Mouse (Mus musculus) midbrain, embryonic 13.5 days (tissue): Measurements from ENCODE around the gene Stam. TPM values are rescaled to one million over a fixed set of nuclear protein-coding genes. Genes with fewer than 3 reads are reported as not detected.
A peak's percentile ranks its signal among the peaks of the same experiment; 100 is the strongest.
"Not testable (repeated sequence)": the region's sequence is repeated elsewhere in the genome, so short reads cannot be mapped to it uniquely, and the experiment has no call there.

ENCODE experiments used
- ATAC-seq: fragments of 200-750 bp; cut with Nextera tagmentation; 2 replicates; pipeline ENCODE4 v1.8.0; 2017; ENCODE audit warnings: mild to moderate bottlenecking, moderate TSS enrichment, moderate library complexity
- H3K27ac ChIP-seq: fragments of 300-500 bp; sonication (generic); 2 replicates; pipeline ENCODE4 v1.5.1; 2015; ENCODE audit warnings: inconsistent platforms, mild to moderate bottlenecking, moderate library complexity
- H3K27me3 ChIP-seq: fragments of 300-500 bp; sonication (generic); 2 replicates; pipeline ENCODE4 v1.6.1; 2015; ENCODE audit warnings: mild to moderate bottlenecking, inconsistent platforms
- H3K36me3 ChIP-seq: fragments of 300-500 bp; sonication (generic); 2 replicates; pipeline ENCODE4 v1.6.1; 2015; ENCODE audit warnings: mild to moderate bottlenecking, inconsistent platforms
- H3K4me1 ChIP-seq: fragments of 300-500 bp; sonication (generic); replicated peaks from 2 replicates; pipeline ENCODE4 v1.6.1; 2015; ENCODE audit warnings: inconsistent platforms
- H3K4me2 ChIP-seq: fragments of 300-500 bp; sonication (generic); replicated peaks from 2 replicates; pipeline ENCODE4 v1.6.1; 2015; ENCODE audit warnings: moderate library complexity, mild to moderate bottlenecking, inconsistent platforms
- H3K4me3 ChIP-seq: fragments of 300-500 bp; sonication (generic); replicated peaks from 2 replicates; pipeline ENCODE4 v1.5.1; 2015; ENCODE audit warnings: mild to moderate bottlenecking, inconsistent platforms
- H3K9ac ChIP-seq: fragments of 300-500 bp; sonication (generic); replicated peaks from 2 replicates; pipeline ENCODE4 v1.6.1; 2015; ENCODE audit warnings: mild to moderate bottlenecking, inconsistent platforms
- H3K9me3 ChIP-seq: fragments of 300-500 bp; sonication (generic); 2 replicates; pipeline ENCODE4 v1.6.1; 2016; ENCODE audit warnings: mild to moderate bottlenecking, inconsistent platforms
- WGBS: fragments of 180-500 bp; shearing (Covaris S2); methylation state at CpG from one replicate; pipeline ENCODE4 v1.1.7; 2015; 5-methylcytosine and 5-hydroxymethylcytosine counted together
- polyA plus RNA-seq: library from polyadenylated mRNA; unstranded; fragments of >200 nt; fragmentation: Nextera tagmentation; extraction: Ambion mirVana; gene quantifications from 2 replicates; pipeline ENCODE4 v1.2.1, GENCODE M21; 2015

The Stam gene
- polyA plus RNA-seq, 1 experiment from 2014 or later = 126 TPM

- Histone ChIP-seq H3K4me3 (no peak overlapping the region), H3K36me3 (no peaks in the 10 kb centered on the region), H3K9me3 (no peaks in the 10 kb centered on the region), H3K27me3 (no peaks in the 10 kb centered on the region), H3K4me2 (no peak overlapping the region), H3K9ac (no peak overlapping the region), H3K27ac (no peak overlapping the region), H3K4me1 (no peaks in the 10 kb centered on the region)
- WGBS = 81% methylated on average over 2 of the region's 2 CpGs
- no peak for ATAC-seq
Observed at GRCm38 (mm10) chr2:14065704-14066650, 7.9 kb upstream of the Stam start.

- no peaks in the 10 kb centered on the region for H3K27me3 ChIP-seq
- H3K27ac ChIP-seq = no peak overlapping the region
- ATAC-seq = no peak
- WGBS = 88% methylated on average over 2 of the region's 2 CpGs
- no peak overlapping the region for H3K4me3 ChIP-seq
- H3K4me2 ChIP-seq = no peak overlapping the region
- H3K9me3 ChIP-seq = no peaks in the 10 kb centered on the region
- no peaks in the 10 kb centered on the region for H3K36me3 ChIP-seq
- peaks cover 6% of the 10 kb centered on the region for H3K4me1 ChIP-seq
- H3K9ac ChIP-seq = no peak overlapping the region
Observed at GRCm38 (mm10) chr2:14069027-14069426, 4.9 kb upstream of the Stam start.

GRCm38 (mm10) chr2:14070466-14070865 lies 3.4 kb upstream of the Stam start:
- no peak for ATAC-seq
- Histone ChIP-seq H3K9me3 (no peaks in the 10 kb centered on the region), H3K27ac (no peak overlapping the region), H3K36me3 (no peaks in the 10 kb centered on the region), H3K4me2 (no peak overlapping the region), H3K4me3 (no peak overlapping the region), H3K4me1 (peaks cover 15% of the 10 kb centered on the region), H3K9ac (no peak overlapping the region), H3K27me3 (no peaks in the 10 kb centered on the region)
- WGBS = 85% methylated on average over 8 of the region's 8 CpGs

- Histone ChIP-seq H3K36me3 (no peaks in the 10 kb centered on the region), H3K9ac (peak overlapping the region; percentile 96), H3K9me3 (no peaks in the 10 kb centered on the region), H3K4me2 (peak overlapping the region; percentile 70), H3K4me3 (peak overlapping the region; percentile 88), H3K4me1 (peaks cover 25% of the 10 kb centered on the region), H3K27ac (peak overlapping the region; percentile 94), H3K27me3 (no peaks in the 10 kb centered on the region)
- no peak for ATAC-seq
- WGBS = 20% methylated on average over 8 of the region's 8 CpGs
Observed at GRCm38 (mm10) chr2:14073008-14073361, 913 bp upstream of the Stam start.

- ATAC-seq = no peak
- H3K9ac ChIP-seq = peak overlapping the region; percentile 96
- peak overlapping the region; percentile 70 for H3K4me2 ChIP-seq
- H3K27ac ChIP-seq = peak overlapping the region; percentile 94
- no peaks in the 10 kb centered on the region for H3K36me3 ChIP-seq
- no peaks in the 10 kb centered on the region for H3K27me3 ChIP-seq
- WGBS = under 1% methylated on average over 38 of the region's 38 CpGs
- H3K4me3 ChIP-seq = peak overlapping the region; percentile 88
- no peaks in the 10 kb centered on the region for H3K9me3 ChIP-seq
- peaks cover 25% of the 10 kb centered on the region for H3K4me1 ChIP-seq
Observed at GRCm38 (mm10) chr2:14074221-14074901, 463 bp downstream of the Stam start.

GRCm38 (mm10) chr2:14078527-14078926 lies 4.6 kb downstream of the Stam start:
- not testable (repeated sequence) for H3K9me3 ChIP-seq, H3K36me3 ChIP-seq, H3K27ac ChIP-seq, H3K4me3 ChIP-seq, H3K4me2 ChIP-seq, ATAC-seq, H3K9ac ChIP-seq, H3K27me3 ChIP-seq
- H3K4me1 ChIP-seq = peaks cover 19% of the 10 kb centered on the region
- WGBS = 95% methylated on average over 9 of the region's 9 CpGs

- no peak overlapping the region for H3K4me2 ChIP-seq
- no peak overlapping the region for H3K9ac ChIP-seq
- H3K27ac ChIP-seq = no peak overlapping the region
- no peaks in the 10 kb centered on the region for H3K4me1 ChIP-seq
- no peak for ATAC-seq
- peaks cover 15% of the 10 kb centered on the region; the same call in 1 of the 2 replicates for H3K36me3 ChIP-seq
- H3K9me3 ChIP-seq = 0 out of 2 replicates have a peak, but pooled peaks cover 5% of the 10 kb centered on the region
- no peaks in the 10 kb centered on the region for H3K27me3 ChIP-seq
- H3K4me3 ChIP-seq = no peak overlapping the region
Observed at GRCm38 (mm10) chr2:14100533-14100932, 26.6 kb downstream of the Stam start.

- no peak for ATAC-seq
- no peaks in the 10 kb centered on the region for H3K4me1 ChIP-seq
- H3K4me3 ChIP-seq = no peak overlapping the region
- WGBS = 95% methylated on average over 2 of the region's 2 CpGs
- H3K27me3 ChIP-seq = no peaks in the 10 kb centered on the region
- no peak overlapping the region for H3K9ac ChIP-seq
- no peak overlapping the region for H3K4me2 ChIP-seq
- H3K36me3 ChIP-seq = peaks cover 8% of the 10 kb centered on the region; the same call in 1 of the 2 replicates
- no peaks in the 10 kb centered on the region for H3K9me3 ChIP-seq
- no peak overlapping the region for H3K27ac ChIP-seq
Observed at GRCm38 (mm10) chr2:14102603-14103002, 28.7 kb downstream of the Stam start.

- Histone ChIP-seq H3K36me3 (peaks cover 8% of the 10 kb centered on the region; the same call in 1 of the 2 replicates), H3K4me3 (no peak overlapping the region), H3K4me1 (no peaks in the 10 kb centered on the region), H3K9me3 (no peaks in the 10 kb centered on the region), H3K4me2 (no peak overlapping the region), H3K27me3 (no peaks in the 10 kb centered on the region), H3K9ac (no peak overlapping the region), H3K27ac (no peak overlapping the region)
- no peak for ATAC-seq
- WGBS = 85% methylated on average over 1 of the region's 1 CpGs
Observed at GRCm38 (mm10) chr2:14103924-14104323, 30.0 kb downstream of the Stam start.

- H3K4me3 ChIP-seq = no peak overlapping the region
- WGBS = 94% methylated on average over 3 of the region's 3 CpGs
Observed at GRCm38 (mm10) chr2:14107673-14108072, 33.8 kb downstream of the Stam start.

GRCm38 (mm10) chr2:14126387-14126786 lies 52.5 kb downstream of the Stam start:
- no peak for ATAC-seq
- H3K36me3 ChIP-seq = peaks cover 25% of the 10 kb centered on the region

More at GRCm38 (mm10) chr2:14107673-14108072, 33.8 kb downstream of the Stam start:
- Histone ChIP-seq H3K9ac (no peak overlapping the region), H3K4me1 (no peaks in the 10 kb centered on the region), H3K27me3 (no peaks in the 10 kb centered on the region), H3K9me3 (no peaks in the 10 kb centered on the region), H3K27ac (no peak overlapping the region), H3K4me2 (no peak overlapping the region), H3K36me3 (peaks cover 8% of the 10 kb centered on the region; the same call in 1 of the 2 replicates)
- no peak for ATAC-seq

GRCm38 (mm10) chr2:14127629-14128028 lies 53.7 kb downstream of the Stam start:
- no peaks in the 10 kb centered on the region for H3K27me3 ChIP-seq
- H3K4me3 ChIP-seq = no peak overlapping the region
- no peak overlapping the region for H3K27ac ChIP-seq
- ATAC-seq = peak; percentile 81
- H3K9me3 ChIP-seq = no peaks in the 10 kb centered on the region
- peaks cover 28% of the 10 kb centered on the region for H3K36me3 ChIP-seq
- no peaks in the 10 kb centered on the region for H3K4me1 ChIP-seq
- no peak overlapping the region for H3K9ac ChIP-seq
- no peak overlapping the region for H3K4me2 ChIP-seq
- 23% methylated on average over 3 of the region's 3 CpGs for WGBS

More at GRCm38 (mm10) chr2:14126387-14126786, 52.5 kb downstream of the Stam start:
- H3K9me3 ChIP-seq = no peaks in the 10 kb centered on the region
- no peaks in the 10 kb centered on the region for H3K27me3 ChIP-seq
- no peak overlapping the region for H3K27ac ChIP-seq
- H3K4me2 ChIP-seq = no peak overlapping the region
- 93% methylated on average over 6 of the region's 6 CpGs for WGBS
- no peak overlapping the region for H3K9ac ChIP-seq
- no peak overlapping the region for H3K4me3 ChIP-seq
- H3K4me1 ChIP-seq = no peaks in the 10 kb centered on the region
